Mouse (Mus musculus): ENCODE measurements at regions not wholly inside any gene's neighbourhood (a gene's known extent, or its start where the extent isn't known, plus 50 kb on each side); places are given as distances from the start of the nearest gene placed in this dataset.
A peak's percentile ranks its signal among the peaks of the same experiment; 100 is the strongest.

- no peak for DNase-seq (ENCODE audit: low read depth, low spot score)
These were observed 250.1 kb upstream of the Nmur2 start for GRCm38 (mm10) chr11:56290651-56291578.

GRCm38 (mm10) chr11:56285575-56286260 is 244.9 kb upstream of the Nmur2 start:
- no peak for DNase-seq (ENCODE audit: low read depth, low spot score)

- DNase-seq (ENCODE audit: low read depth, low spot score), result no peak
These were observed 240.4 kb upstream of the Nmur2 start for GRCm38 (mm10) chr11:56281201-56281600.

DNA sequence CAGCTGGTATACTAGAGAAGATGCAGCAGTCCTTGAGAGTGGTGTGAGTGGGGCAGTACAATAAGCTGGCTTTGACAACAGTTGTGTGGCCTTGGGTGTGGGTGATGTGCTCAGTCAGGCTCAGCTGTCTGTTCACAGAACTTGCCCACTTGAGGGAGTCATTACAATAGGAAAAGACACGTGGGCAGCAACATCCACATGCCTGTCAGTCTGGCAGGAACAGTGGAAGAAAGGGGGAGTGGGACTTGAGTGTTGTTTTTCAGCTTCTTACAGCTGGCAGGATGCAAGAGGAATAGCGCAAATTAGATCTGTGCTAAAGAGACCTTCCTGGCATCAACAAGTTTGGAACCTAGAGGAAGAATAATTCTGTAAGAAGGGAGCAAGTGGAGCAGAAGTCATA is 239.4 kb upstream of the Nmur2 start:
- no peak for DNase-seq (ENCODE audit: low read depth, low spot score)

GRCm38 (mm10) chr11:56269915-56270493 is 229.2 kb upstream of the Nmur2 start:
- DNase-seq (ENCODE audit: low read depth, low spot score), result no peak

GRCm38 (mm10) chr11:56262726-56263125 is 221.9 kb upstream of the Nmur2 start:
- no peak for DNase-seq (ENCODE audit: low read depth, low spot score)

DNA sequence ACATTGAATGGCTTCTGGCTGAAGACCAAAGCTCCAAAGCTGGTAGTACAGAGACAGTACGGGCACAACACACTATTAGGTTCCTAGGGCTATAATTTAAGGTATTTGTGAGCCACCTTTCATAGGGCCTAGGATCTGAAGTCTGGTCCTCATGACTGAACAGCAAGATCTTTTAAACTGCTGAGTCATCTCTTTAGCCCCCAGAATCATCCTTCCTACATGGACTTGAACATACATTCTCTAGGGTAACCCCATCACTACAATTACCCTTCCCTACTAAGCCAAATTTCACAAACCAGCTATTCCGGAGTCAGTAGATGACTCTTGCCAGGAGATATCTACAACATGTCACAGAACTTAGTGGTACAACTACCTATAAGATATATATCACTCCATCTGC is 215.5 kb upstream of the Nmur2 start:
- no peak for DNase-seq (ENCODE audit: low read depth, low spot score)

GRCm38 (mm10) chr11:56254437-56254836 is 213.6 kb upstream of the Nmur2 start:
- DNase-seq (ENCODE audit: low read depth, low spot score), result no peak

DNA sequence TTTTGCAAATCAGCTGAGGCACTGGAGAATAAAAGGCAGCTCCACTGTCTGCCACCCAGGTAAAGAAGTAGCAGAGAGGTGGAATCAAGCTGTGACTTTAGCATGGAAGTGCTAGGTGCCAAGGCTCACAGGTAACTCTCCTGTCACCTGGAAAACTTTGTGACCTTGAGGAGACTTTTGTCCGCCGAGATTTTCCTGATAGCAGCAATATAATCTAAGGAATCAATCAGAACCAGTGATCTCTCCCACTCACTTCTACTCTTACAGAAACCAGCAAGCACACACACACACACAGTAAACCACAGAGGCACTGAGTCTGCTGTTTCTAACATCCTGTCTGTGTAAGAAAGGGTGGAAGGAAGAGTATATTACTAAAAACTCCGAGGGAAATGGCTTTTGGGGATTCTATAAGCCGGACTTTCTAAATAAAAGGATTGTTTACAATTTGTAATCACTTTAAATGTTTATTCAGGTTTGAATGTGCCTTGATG is 206.6 kb upstream of the Nmur2 start:
- no peak for DNase-seq (ENCODE audit: low read depth, low spot score)

GRCm38 (mm10) chr11:56246549-56247332 is 205.9 kb upstream of the Nmur2 start:
- DNase-seq (ENCODE audit: low read depth, low spot score), result peak; percentile 62

DNA sequence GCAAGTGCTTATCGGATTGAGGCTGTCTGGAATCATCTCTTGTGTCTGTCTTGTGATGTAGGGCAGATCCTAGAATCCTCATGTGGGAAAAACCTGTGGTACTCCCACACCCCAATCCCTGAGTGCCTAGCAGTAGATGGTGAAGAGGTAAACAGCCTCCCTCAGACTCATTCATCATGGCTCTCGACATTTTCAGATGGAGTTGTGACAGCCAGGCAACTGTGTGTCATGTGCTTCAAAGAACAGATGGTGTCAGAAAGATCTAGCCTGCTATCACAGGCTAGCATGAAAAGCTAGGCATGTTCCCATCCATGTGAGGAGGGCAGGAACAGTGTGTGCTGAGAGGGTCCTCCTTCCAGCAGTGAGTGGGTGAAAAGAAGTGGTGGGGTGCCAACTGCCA is 204.1 kb upstream of the Nmur2 start:
- no peak for DNase-seq (ENCODE audit: low read depth, low spot score)

- DNase-seq (ENCODE audit: low read depth, low spot score), result no peak
These were observed 202.6 kb upstream of the Nmur2 start for GRCm38 (mm10) chr11:56243447-56243846.

DNA sequence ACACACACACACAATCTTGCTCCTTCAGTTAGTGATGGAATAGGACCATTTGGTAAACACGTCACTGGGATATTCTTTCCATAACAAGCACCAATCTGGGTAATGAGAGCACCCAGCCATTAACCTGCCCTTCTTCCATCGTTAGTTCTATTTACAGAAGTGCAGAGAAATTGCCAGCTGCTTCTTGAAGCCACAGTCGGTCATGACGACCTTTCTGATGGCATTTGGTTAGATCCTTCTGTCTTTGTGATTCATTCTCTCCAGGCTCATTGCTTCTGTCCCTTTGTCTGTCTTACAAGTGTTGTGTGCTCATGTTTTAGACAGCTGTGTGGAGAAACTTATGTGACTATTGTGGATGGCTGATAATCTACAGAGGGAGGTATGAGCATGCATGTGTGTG is 197.9 kb upstream of the Nmur2 start:
- no peak for DNase-seq (ENCODE audit: low read depth, low spot score)

DNA sequence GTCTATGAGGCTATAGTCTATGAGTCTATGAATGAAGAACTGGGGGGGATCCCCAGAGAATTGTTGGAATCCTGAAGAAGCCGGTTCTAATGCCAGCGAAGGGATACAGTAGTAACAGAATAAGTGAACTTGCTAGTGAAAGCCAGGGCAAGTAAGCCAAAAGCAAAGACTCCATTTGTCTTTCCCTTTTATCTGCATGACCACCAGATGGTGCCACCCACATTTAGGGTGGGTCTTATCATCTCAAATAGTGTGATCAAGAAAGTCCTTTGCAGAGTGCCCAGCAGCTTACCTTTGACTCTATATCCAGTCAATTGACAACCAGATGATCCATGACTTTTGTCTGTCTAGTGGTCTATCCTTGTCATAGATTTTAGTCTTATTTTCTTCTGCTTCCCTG is 184.2 kb upstream of the Nmur2 start:
- DNase-seq (ENCODE audit: low read depth, low spot score), result no peak

GRCm38 (mm10) chr11:56215706-56216105 is 174.9 kb upstream of the Nmur2 start:
- no peak for DNase-seq (ENCODE audit: low read depth, low spot score)

GRCm38 (mm10) chr11:56201844-56202243 is 161.0 kb upstream of the Nmur2 start:
- DNase-seq (ENCODE audit: low read depth, low spot score), result no peak

DNA sequence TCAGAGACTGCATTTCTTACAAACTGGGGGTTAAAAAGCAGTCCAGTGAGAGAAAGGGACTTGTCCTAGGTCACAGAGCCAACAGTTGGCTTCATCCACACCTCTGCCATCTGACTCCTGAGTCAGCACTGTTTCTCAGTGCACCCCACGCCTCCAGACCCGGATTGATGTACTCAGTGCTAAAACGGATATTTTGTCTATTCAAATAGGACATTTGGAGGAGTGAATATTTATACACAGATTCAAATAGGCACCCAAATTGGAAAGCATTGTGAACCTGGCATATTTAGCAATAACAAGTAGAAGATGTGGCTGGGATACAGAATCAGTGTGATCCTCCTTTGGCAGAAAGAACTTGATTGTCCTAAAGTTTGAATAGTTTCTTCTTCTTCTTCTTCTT is 154.5 kb upstream of the Nmur2 start:
- DNase-seq (ENCODE audit: low read depth, low spot score), result no peak

- no peak for DNase-seq (ENCODE audit: low read depth, low spot score)
These were observed 152.6 kb upstream of the Nmur2 start for GRCm38 (mm10) chr11:56193426-56193825.

DNA sequence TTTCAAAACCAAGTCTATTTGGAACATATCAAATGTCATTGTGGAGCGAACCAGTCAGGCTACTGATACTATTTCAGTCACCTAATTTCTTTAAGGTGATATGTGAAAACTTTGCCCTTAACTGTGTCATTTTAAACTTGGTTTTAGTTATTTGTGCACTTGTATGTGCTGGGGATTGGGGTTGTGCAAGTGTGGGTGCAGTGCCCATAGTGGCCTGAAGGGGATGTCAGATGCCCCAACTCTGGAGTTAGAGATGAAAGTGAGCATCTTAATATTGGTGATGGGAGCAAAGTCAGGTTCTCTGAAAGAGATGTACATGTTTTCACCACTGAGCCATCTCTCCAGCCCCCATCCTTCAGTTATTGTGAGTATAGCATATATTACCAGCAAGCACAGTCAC is 133.1 kb upstream of the Nmur2 start:
- DNase-seq (ENCODE audit: low read depth, low spot score), result no peak

DNA sequence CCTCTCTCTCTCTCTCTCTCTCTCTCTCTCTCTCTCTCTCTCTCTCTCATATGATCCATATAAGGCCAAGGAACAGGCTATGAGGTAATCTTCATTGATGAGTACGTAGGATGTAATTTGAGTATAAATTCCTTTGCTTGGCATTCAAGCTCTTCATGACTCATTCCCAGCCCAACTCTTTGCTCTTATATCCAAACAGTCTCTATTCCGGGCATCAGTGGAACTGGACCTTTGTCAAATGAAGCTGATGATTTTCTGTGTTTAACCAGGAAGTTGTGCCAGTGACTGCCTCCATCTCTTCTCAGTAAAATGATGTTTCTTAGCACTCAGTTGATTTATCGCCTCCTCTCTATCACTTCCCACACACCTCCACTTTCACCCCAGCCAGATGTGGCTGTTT is 132.4 kb upstream of the Nmur2 start:
- DNase-seq (ENCODE audit: low read depth, low spot score), result no peak

- no peak for DNase-seq (ENCODE audit: low read depth, low spot score)
These were observed 128.8 kb upstream of the Nmur2 start for GRCm38 (mm10) chr11:56169576-56169975.

GRCm38 (mm10) chr11:56166849-56167248 is 126.0 kb upstream of the Nmur2 start:
- DNase-seq (ENCODE audit: low read depth, low spot score), result peak; percentile 5

All from ZHBTc4 (cell line).